ENCODE assay signal across 8 mouse cellular contexts in genomic region chr16:75446901-75447514, GRCm38 (mm10).
DNase-seq lines count a peak whose midpoint lies in the region; ATAC-seq lines count a peak whose summit lies in the region.

No protein-coding gene starts in this region.

- no peak overlapping the region for H3K4me3 ChIP-seq in kidney, embryonic 14.5 days (ENCODE audit: low read length)
- H3K4me3 ChIP-seq in embryonic facial prominence, embryonic 10.5 days: peak overlapping the region; percentile 35
- H3K4me3 ChIP-seq in intestine, embryonic 15.5 days (replicated peaks): no peak overlapping the region
- no peak overlapping the region for H3K4me3 ChIP-seq in limb, embryonic 10.5 days

- H3K36me3 ChIP-seq in kidney, embryonic 14.5 days (ENCODE audit: control insufficient read depth, insufficient read depth, low read length): no peaks in the 10 kb centered on the region
- no peaks in the 10 kb centered on the region for H3K36me3 ChIP-seq in embryonic facial prominence, embryonic 10.5 days (replicated peaks)
- no peaks in the 10 kb centered on the region for H3K36me3 ChIP-seq in intestine, embryonic 15.5 days
- no peaks in the 10 kb centered on the region for H3K36me3 ChIP-seq in limb, embryonic 10.5 days

- H3K4me2 ChIP-seq in kidney, embryonic 14.5 days (replicated peaks; ENCODE audit: low read depth, low read length): no peak overlapping the region; the same call in 1 of the 2 replicates
- H3K4me2 ChIP-seq in intestine, embryonic 15.5 days (replicated peaks): 0 out of 2 replicates have a peak overlapping the region, but pooled peaks have one; percentile 28

- peak; percentile 66; the same call in 1 of the 2 replicates for ATAC-seq in kidney, embryonic 14.5 days (ENCODE audit: low FRiP score, low TSS enrichment)
- ATAC-seq in intestine, embryonic 15.5 days: peak; percentile 69

- H3K4me1 ChIP-seq in kidney, embryonic 14.5 days (ENCODE audit: control insufficient read depth, insufficient read depth, low read length): no peaks in the 10 kb centered on the region
- H3K4me1 ChIP-seq in embryonic facial prominence, embryonic 10.5 days: peaks cover 8% of the 10 kb centered on the region
- H3K4me1 ChIP-seq in intestine, embryonic 15.5 days (replicated peaks): no peaks in the 10 kb centered on the region
- 0 out of 2 replicates have a peak, but pooled peaks cover 4% of the 10 kb centered on the region for H3K4me1 ChIP-seq in limb, embryonic 10.5 days

- H3K9me3 ChIP-seq in kidney, embryonic 14.5 days (ENCODE audit: control insufficient read depth, low read length): no peaks in the 10 kb centered on the region
- H3K9me3 ChIP-seq in embryonic facial prominence, embryonic 10.5 days: no peaks in the 10 kb centered on the region
- no peaks in the 10 kb centered on the region for H3K9me3 ChIP-seq in intestine, embryonic 15.5 days
- H3K9me3 ChIP-seq in limb, embryonic 10.5 days (replicated peaks): no peaks in the 10 kb centered on the region

- intact Hi-C loops in gastrocnemius, postnatal 14 days (cut with DNase I; ENCODE audit: low total_unique reads): no loop called here

- 4% methylated on average over 14 of the region's 14 CpGs for WGBS in kidney, embryonic 14.5 days
- WGBS in embryonic facial prominence, embryonic 10.5 days: 4% methylated on average over 14 of the region's 14 CpGs
- WGBS in intestine, embryonic 15.5 days: 4% methylated on average over 14 of the region's 14 CpGs
- WGBS in limb, embryonic 10.5 days: 5% methylated on average over 14 of the region's 14 CpGs

- H3K9ac ChIP-seq in kidney, embryonic 14.5 days (ENCODE audit: low read depth, low read length): no peak overlapping the region
- H3K9ac ChIP-seq in intestine, embryonic 15.5 days: no peak overlapping the region

- DNase-seq in kidney, adult 18-20 months: no peak
- peak; percentile 55 for DNase-seq in embryonic facial prominence, embryonic 10.5 days (ENCODE audit: low spot score)
- peak; percentile 44 for DNase-seq in limb, embryonic 10.5 days (ENCODE audit: low spot score)
- peak; percentile 59 for DNase-seq in right cerebral cortex, adult 18-20 months
- no peak for DNase-seq in gastrocnemius, postnatal 14 days
- DNase-seq in thymus, postnatal 14 days: no peak

- no peaks in the 10 kb centered on the region for H3K27me3 ChIP-seq in kidney, embryonic 14.5 days (ENCODE audit: control insufficient read depth, insufficient read depth, low read length)
- no peaks in the 10 kb centered on the region for H3K27me3 ChIP-seq in embryonic facial prominence, embryonic 10.5 days (replicated peaks; ENCODE audit: low read depth, poor library complexity, severe bottlenecking)
- no peaks in the 10 kb centered on the region for H3K27me3 ChIP-seq in intestine, embryonic 15.5 days (replicated peaks)
- H3K27me3 ChIP-seq in limb, embryonic 10.5 days (ENCODE audit: low read depth, poor library complexity, severe bottlenecking): no peaks in the 10 kb centered on the region

- H3K27ac ChIP-seq in kidney, embryonic 14.5 days (ENCODE audit: low read depth, low read length): no peak overlapping the region
- no peak overlapping the region for H3K27ac ChIP-seq in embryonic facial prominence, embryonic 10.5 days (replicated peaks)
- no peak overlapping the region for H3K27ac ChIP-seq in intestine, embryonic 15.5 days
- H3K27ac ChIP-seq in limb, embryonic 10.5 days: no peak overlapping the region

Comparison
In these comparisons a context has a peak if more than half of its experiments do, and no peak if none do; other contexts are left out.
1. DNase-seq: peak in embryonic facial prominence, embryonic 10.5 days (single experiment), limb, embryonic 10.5 days (single experiment) and right cerebral cortex, adult 18-20 months (single experiment); none in kidney, adult 18-20 months (single experiment), gastrocnemius, postnatal 14 days (single experiment) and thymus, postnatal 14 days (single experiment).